ENCODE assay signal across 11 mouse cellular contexts in the genomic region with DNA sequence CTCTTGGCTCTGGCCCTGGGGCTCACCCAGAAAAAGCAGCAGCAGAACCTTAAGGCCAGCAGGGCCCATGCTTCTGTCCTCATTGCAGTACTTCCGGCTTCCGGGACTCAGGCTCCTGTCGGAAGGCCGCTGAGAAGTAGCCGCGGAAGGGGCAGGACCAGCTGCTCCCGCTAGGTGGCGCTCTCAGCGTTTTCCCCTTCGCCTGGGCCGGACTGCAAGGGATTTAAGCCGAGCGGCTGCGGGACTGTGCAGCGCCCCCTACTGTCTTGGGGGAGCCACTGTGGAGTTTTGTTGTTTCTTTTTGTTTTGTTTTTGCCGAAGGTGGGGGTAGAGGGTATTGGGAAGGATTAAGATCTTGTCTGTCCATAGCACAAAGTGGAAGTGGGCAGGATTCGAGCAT. TPM values are rescaled to one million over a fixed set of nuclear protein-coding genes. Genes with fewer than 3 reads are reported as not detected.
DNase-seq lines count a peak whose midpoint lies in the region; ATAC-seq and TF ChIP-seq lines count a peak whose summit lies in the region.
"Had no signal": no experiment of that assay in that cellular context is flagged by ENCODE, and none has a peak within 500 bp of the region (broad histone marks: within the 10 kb centered on the region; RNA-seq: fewer than 3 reads in every experiment).

Gene Prss48 (minus strand): TSS at position 69 of the 400 bp plus-strand sequence.

- TF ChIP-seq POLR2A in small intestine, adult 2 months (IDR thresholded peaks at IDR 0.05; ENCODE audit: low read depth, low read length) = no peak

- peak; percentile 57; the same call in 1 of the 2 replicates for ATAC-seq in erythroid progenitor cell, adult 5-6 weeks (replicated peaks; ENCODE audit: low FRiP score, poor library complexity, severe bottlenecking)

- no peaks in the 10 kb centered on the region for H3K4me1 ChIP-seq in small intestine, adult 2 months (ENCODE audit: control insufficient read depth, insufficient read depth, insufficient read length, low read length)
- H3K4me1 ChIP-seq: heart, embryonic 15.5 days had no signal

- H3K36me3 ChIP-seq in small intestine, adult 2 months (ENCODE audit: control insufficient read depth, insufficient read depth, low read length) = no peaks in the 10 kb centered on the region
- H3K36me3 ChIP-seq: heart, embryonic 15.5 days had no signal

- TF ChIP-seq CTCF in small intestine, adult 2 months (IDR thresholded peaks at IDR 0.05; ENCODE audit: extremely low read depth, insufficient read length, insufficient replicate concordance, low read depth, low read length) = peak; percentile 53; the same call in 1 of the 2 replicates

- peak; percentile 7 for DNase-seq in adrenal gland, postnatal 10 days
- DNase-seq in adrenal gland, adult (ENCODE audit: inconsistent age in 2 of 2, low spot score in 1 of 2) = no peak
- peak; percentile 14 to 24 for DNase-seq in kidney, postnatal 4 days
- no peak for DNase-seq in kidney, postnatal 14 days
- DNase-seq in frontal cortex, postnatal 36 days (ENCODE audit: low spot score in 2 of 2) = no peak
- DNase-seq in Muller cell, postnatal 12 days (ENCODE audit: inconsistent ontology term) = no peak

- H3K27me3 ChIP-seq in small intestine, adult 2 months (ENCODE audit: control insufficient read depth, insufficient read depth, low read length) = no peaks in the 10 kb centered on the region
- H3K27me3 ChIP-seq: heart, embryonic 15.5 days had no signal

- WGBS in small intestine, adult 2 months = 87% methylated on average over 17 of the region's 17 CpGs

- H3K27ac ChIP-seq in small intestine, adult 2 months (ENCODE audit: insufficient read depth, low read depth, low read length) = no peak within 1 kb of the TSS
- H3K27ac ChIP-seq: heart, embryonic 15.5 days had no signal

- no peak within 1 kb of the TSS for H3K4me3 ChIP-seq in small intestine, adult 2 months (ENCODE audit: low read depth, low read length)
- H3K4me3 ChIP-seq: heart, embryonic 15.5 days had no signal

RNA-seq across cellular contexts. Expression of gene Prss48, which starts in this region (rescaled TPM):
- total RNA-seq in adrenal gland, postnatal 10 days (2021) = not detected
- total RNA-seq in erythroid progenitor cell, adult 5-6 weeks (2015; ENCODE audit: low replicate concordance) = not detected in 2 replicates
- total RNA-seq in erythroid progenitor cell, adult 5-6 weeks (2017; ENCODE audit: low replicate concordance) = not detected in 2 replicates
- not detected in 2 replicates for polyA plus RNA-seq in small intestine, adult 2 months (2012; rRNA removed)
- total RNA-seq: neutrophil, adult 5-6 weeks had no signal
- polyA plus RNA-seq: heart, embryonic 15.5 days; limb, embryonic 14.5 days had no signal

Comparison
In these comparisons a context has a peak if more than half of its experiments do, and no peak if none do; other contexts are left out.
1. DNase-seq: peak in kidney, postnatal 4 days (2 of 2); none in adrenal gland, adult (0 of 2), kidney, postnatal 14 days (single experiment), frontal cortex, postnatal 36 days (0 of 2) and Muller cell, postnatal 12 days (single experiment).
2. Peak in DNase-seq in adrenal gland, postnatal 10 days; RNA of the gene not detected or under 1 TPM.
3. Peak in ATAC-seq in erythroid progenitor cell, adult 5-6 weeks; RNA of the gene not detected or under 1 TPM.